Mouse (Mus musculus) C3H10T1/2 (cell line): Measurements from ENCODE around the gene Stk36. TPM values are rescaled to one million over a fixed set of nuclear protein-coding genes. Genes with fewer than 3 reads are reported as not detected.

ENCODE experiments used
- polyA plus RNA-seq, 2 experiments: library from polyadenylated mRNA; unstranded; fragments of >200 nt; fragmentation: generic; extraction: Trizol; gene quantifications; one replicate each; pipeline ENCODE4 v1.2.1; 2012; ENCODE audit warnings: missing spikeins in 2 of 2

Stk36 gene
- 1 to 10 TPM; 1.5 to 5.7 TPM for polyA plus RNA-seq

DNA sequence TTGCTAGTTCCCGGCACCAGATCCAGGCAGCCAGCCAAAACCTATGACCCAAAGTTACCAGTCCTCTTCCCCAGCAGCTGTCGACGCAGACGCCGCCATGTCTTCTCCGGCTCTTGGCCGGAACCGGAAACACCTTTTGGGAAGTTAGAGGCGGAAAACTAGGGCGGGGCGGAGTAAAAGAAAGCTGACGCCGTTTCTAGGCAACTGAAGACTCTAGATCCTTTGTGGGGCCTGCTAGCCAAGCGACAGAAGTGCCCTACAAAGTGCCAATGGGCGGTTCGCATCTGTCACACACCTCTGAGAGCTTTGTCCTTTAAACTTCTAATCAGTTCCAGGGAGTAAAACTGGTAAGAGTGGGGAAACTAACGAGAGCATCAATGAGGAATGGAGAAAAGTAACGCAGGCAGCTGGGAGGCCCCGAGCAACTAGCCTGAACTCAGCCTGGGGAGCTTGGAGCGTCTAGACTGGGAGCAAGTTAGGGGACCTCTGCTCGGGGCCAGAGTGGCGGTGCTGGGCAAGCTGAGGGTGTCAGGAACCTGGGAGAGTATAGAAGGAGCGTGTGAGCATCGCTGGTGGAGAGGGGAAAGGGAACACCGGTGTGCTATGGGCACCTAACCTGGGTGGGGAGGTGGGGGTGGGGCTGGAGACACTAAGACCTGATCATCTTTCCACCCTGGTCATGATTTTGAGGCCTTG, at the start of gene Stk36, which contains the start of gene Rnf25:
Gene Stk36, plus strand, starts transcription at position 179 of the 696 bp plus-strand sequence.
Gene Rnf25, minus strand, starts transcription at position 131 of the 696 bp plus-strand sequence.

DNA sequence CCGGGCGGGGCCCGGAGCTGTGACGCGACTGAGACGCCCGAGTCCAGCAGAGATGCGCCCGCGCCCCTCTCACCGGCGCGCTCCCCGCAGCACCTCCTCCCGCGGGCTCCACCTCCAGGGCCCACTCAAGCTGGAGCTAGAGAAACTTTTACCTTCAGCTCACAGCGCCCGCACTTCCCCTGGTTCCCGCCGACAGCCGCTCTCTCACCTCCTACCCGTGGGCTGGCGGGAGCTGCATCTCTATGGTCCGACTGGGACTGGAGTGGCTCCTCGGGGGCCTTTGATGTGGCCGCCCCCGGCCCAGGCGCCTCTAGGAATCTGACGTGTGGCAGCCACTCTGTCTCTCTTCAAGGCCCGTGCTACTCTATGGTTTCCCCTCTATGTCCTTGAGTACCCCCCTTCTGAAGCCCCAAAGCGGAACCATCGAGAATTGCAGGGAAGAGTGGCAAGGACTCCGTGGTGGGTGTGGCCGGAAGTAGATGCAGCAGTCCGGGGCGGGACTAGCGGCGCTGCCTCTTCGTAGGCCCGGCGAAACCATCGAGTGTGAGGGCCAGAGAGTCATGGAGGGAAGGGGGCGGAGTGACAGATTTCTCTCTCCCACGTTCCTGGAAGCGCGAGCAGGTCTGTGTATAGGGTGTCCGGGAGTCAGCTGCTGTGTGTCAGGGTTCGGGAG, 13.3 kb upstream of the Stk36 start, which contains the start of the genes Zfp142 and Bcs1l:
Gene Zfp142, minus strand, starts transcription at position 474 of the 673 bp plus-strand sequence.
Gene Bcs1l, plus strand, starts transcription at position 517 of the 673 bp plus-strand sequence.

DNA sequence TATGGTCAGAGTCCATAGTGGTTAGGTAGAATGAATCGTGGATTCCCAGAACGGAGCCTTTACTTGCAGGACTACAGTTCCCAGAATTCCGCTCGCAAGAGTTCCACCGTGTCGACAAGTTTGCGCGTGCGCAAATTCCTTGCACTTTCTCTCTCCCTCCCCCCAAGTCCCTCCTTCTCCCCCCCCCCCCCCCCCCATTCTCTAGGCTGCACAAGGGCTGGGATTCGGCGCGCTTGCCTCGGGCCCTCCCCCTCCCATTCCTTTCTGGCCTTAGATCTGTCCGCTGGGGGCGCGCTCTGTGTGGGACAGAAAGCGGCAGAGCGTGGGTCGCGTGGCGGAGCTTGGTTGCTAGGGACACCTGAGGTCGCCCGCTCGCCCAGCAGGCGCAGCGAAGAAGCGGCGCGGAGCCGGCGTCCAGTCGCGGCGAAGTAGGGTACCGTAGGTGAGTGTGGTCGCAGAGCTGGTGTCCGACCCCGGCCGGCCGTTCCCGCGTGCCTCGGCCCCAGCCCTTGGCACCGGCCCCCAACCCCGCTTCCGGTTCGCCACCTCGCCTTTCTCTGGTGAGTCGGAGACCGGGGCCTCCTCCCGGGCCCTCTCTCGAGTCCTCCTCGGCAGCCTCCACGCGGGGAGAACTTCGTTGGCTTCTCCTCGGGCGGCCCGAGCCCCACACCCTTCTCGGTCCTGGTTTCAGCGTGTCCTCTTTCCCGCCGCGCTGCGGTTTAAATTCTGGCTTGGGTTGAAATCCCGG, 60.4 kb downstream of the Stk36 start, which contains the start of gene Ttll4:
Gene Ttll4, plus strand, starts transcription at position 298 of the 748 bp plus-strand sequence.

Other genes starting within 250 kb of the Stk36 start
- gene Catip, start 239.3 kb upstream of the Stk36 start, polyA plus RNA-seq = under 1 TPM in 1 of 2 experiments, not detected in 1; 0.19 TPM
- gene Slc11a1, start 226.2 kb upstream of the Stk36 start, polyA plus RNA-seq = 1 to 10 TPM in 1 of 2 experiments, under 1 TPM in 1; 0.58 to 1.7 TPM
- gene Ctdsp1, start 209.9 kb upstream of the Stk36 start, polyA plus RNA-seq = 100 to 1,000 TPM in 1 of 2 experiments, 10 to 100 TPM in 1; 71.9 to 105 TPM
- under 1 TPM in 1 of 2 experiments, not detected in 1; 0.11 TPM for gene Vil1, start 192.1 kb upstream of the Stk36 start, polyA plus RNA-seq
- gene Cnot9, start 95.4 kb upstream of the Stk36 start, polyA plus RNA-seq = 10 to 100 TPM; 13.1 to 22.0 TPM
- under 1 TPM; 0.18 to 0.83 TPM for gene Plcd4, start 58.6 kb upstream of the Stk36 start, polyA plus RNA-seq
- gene Usp37, start 57.2 kb upstream of the Stk36 start, polyA plus RNA-seq = 1 to 10 TPM in 1 of 2 experiments, under 1 TPM in 1; 0.22 to 1.4 TPM
- 1 to 10 TPM; 1.3 to 6.7 TPM for gene Zfp142, start 13.2 kb upstream of the Stk36 start, polyA plus RNA-seq
- gene Bcs1l, start 13.2 kb upstream of the Stk36 start, polyA plus RNA-seq = 10 to 100 TPM; 15.6 TPM
- 10 to 100 TPM; 18.7 to 39.7 TPM for gene Rnf25, start within 50 bp of the Stk36 start, polyA plus RNA-seq
- gene Ttll4, start 60.3 kb downstream of the Stk36 start, polyA plus RNA-seq = 1 to 10 TPM; 2.2 to 4.2 TPM
- gene Cyp27a1, start 112.1 kb downstream of the Stk36 start, polyA plus RNA-seq = under 1 TPM in 1 of 2 experiments, not detected in 1; 0.02 TPM
- under 1 TPM; 0.01 to 0.06 TPM for gene Prkag3, start 147.8 kb downstream of the Stk36 start, polyA plus RNA-seq
- gene Wnt6, start 170.4 kb downstream of the Stk36 start, polyA plus RNA-seq = under 1 TPM in 1 of 2 experiments, not detected in 1; 0.33 TPM
- under 1 TPM in 1 of 2 experiments, not detected in 1; 0.01 TPM for gene Wnt10a, start 190.1 kb downstream of the Stk36 start, polyA plus RNA-seq